Mouse (Mus musculus): ENCODE results near the gene Scn7a. TPM values are rescaled to one million over a fixed set of nuclear protein-coding genes. Genes with fewer than 3 reads are reported as not detected.

The Scn7a gene
- total RNA-seq (2017) = not detected in 2 replicates

GRCm38 (mm10) chr2:66784765-66785164 lies at the start of gene Scn7a:
Scn7a (minus strand) TSS chr2:66784914.
- no peak for ATAC-seq (ENCODE audit: extremely low read depth, insufficient number of reproducible peaks, low FRiP score, poor library complexity, severe bottlenecking)

- no peak for ATAC-seq (ENCODE audit: extremely low read depth, insufficient number of reproducible peaks, low FRiP score, poor library complexity, severe bottlenecking)
These were observed 43.0 kb upstream of the Scn7a start for GRCm38 (mm10) chr2:66827729-66828128.

DNA sequence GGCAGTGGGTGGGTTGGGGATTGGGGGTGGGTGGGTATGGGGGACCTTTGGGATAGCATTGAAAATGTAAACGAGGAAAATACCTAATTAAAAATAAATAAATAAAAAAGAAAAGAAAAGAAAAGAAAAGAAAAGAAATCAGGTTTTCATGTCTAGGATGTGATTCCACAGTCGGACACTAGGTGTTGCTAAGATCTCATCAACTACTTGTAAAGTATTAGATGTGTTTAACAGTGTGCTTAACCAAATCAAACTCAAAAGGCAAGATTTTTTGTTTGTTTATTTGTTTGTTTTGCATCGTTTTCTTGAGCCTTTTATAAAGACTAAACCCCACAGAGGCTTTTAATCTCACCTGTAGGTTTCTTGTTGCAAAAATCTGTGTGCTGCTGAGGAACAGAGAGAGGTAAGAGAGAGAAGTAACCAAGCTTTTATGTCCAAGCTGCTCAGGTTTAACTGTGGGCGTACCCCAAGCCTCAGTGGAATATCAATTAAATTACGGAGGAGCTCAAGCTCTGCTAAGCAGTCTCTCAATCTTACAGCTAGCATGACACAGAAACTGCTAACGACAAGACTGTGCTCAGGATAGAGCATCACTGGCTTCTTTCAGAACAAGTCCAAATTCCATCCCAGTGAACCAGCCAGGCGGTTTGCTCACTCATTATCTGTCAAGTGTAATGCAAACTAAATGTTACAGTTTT lies 35.3 kb upstream of the Scn7a start:
- ATAC-seq (ENCODE audit: extremely low read depth, insufficient number of reproducible peaks, low FRiP score, poor library complexity, severe bottlenecking) = no peak

- no peak for ATAC-seq (ENCODE audit: extremely low read depth, insufficient number of reproducible peaks, low FRiP score, poor library complexity, severe bottlenecking)
These were observed 15.0 kb upstream of the Scn7a start for GRCm38 (mm10) chr2:66799676-66800249.

DNA sequence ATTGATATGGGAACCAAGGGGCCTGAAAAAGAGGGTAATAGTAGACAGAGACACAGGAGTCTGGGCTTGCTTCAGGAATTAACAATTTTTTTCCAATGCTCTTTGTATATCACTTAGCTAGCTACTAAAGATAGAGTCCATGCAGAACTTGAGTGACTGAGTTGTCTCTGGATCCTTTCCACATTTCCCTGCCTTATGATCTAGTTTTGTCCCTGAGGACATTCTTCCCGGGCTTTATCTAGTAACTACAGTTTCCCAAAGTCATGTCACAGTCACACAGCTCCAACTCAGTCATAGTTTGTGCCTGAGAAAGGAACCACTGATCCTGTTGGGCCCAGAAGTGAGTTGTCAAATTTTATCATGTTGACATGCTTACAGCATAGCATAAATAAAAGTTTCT lies 12.8 kb upstream of the Scn7a start:
- ATAC-seq (ENCODE audit: extremely low read depth, insufficient number of reproducible peaks, low FRiP score, poor library complexity, severe bottlenecking) = no peak

- ATAC-seq (ENCODE audit: extremely low read depth, insufficient number of reproducible peaks, low FRiP score, poor library complexity, severe bottlenecking) = no peak
These were observed 6.9 kb upstream of the Scn7a start for GRCm38 (mm10) chr2:66791629-66792028.

- no peak for ATAC-seq (ENCODE audit: extremely low read depth, insufficient number of reproducible peaks, low FRiP score, poor library complexity, severe bottlenecking)
These were observed 3.8 kb downstream of the Scn7a start for GRCm38 (mm10) chr2:66780884-66781283.

DNA sequence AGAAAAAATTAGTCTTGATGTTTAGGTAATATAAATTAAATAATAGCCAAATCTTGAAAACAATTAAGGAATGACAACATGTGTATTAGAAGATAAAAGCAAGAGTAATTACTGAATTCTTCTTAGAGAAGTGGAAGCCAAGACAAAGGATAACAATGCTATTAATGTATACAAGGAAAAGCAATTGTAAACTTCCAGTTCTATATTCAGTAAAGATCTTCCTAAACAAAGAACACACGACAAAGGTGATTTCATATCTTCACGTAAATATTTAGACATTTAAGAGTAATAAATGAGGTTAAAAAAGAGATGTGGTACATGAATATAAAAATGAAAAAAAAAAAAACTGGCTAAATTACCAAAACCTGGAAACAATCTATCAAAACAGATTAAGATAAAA lies 16.7 kb downstream of the Scn7a start:
- no peak for ATAC-seq (ENCODE audit: extremely low read depth, insufficient number of reproducible peaks, low FRiP score, poor library complexity, severe bottlenecking)

DNA sequence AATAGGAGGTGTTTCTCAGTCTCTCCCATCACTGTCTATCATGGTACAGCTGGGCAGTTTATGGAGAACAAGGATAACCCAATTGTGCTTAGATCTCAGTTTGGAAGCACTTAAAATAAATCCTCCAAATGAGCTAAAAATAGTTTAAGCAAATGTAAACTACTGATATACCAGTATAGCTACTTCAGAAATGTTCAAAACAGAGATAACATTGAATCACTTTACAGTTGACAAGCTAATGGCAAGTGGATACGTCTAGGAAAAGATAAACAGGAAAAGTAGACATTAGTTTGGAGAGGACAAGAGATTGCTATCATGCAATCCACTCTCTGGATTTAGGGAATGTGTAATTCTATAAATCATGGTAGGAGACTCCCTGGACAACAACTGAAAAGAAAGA lies 19.5 kb downstream of the Scn7a start:
- ATAC-seq (ENCODE audit: extremely low read depth, insufficient number of reproducible peaks, low FRiP score, poor library complexity, severe bottlenecking) = no peak

- ATAC-seq (ENCODE audit: extremely low read depth, insufficient number of reproducible peaks, low FRiP score, poor library complexity, severe bottlenecking) = no peak
These were observed 21.8 kb downstream of the Scn7a start for GRCm38 (mm10) chr2:66762905-66763304.

- no peak for ATAC-seq (ENCODE audit: extremely low read depth, insufficient number of reproducible peaks, low FRiP score, poor library complexity, severe bottlenecking)
These were observed 56.7 kb downstream of the Scn7a start for GRCm38 (mm10) chr2:66728002-66728401.

DNA sequence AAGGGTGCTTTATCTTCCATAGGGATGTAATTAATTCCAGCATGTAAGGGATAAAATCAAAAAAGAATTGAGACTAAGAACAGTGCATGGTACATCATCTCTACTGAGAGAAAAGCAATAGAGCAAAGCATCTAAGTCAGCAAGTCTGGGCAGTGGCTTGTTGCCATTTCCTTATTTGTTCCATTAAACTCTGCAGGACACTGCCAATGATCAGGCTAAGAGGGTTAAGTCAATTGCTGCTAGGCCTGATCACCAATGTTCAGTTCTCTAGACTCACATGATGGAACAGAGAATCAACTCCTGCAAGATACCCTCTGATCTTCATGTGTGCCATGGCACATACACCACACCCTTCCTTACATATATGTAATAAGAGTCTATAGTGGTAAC lies 57.1 kb downstream of the Scn7a start:
- no peak for ATAC-seq (ENCODE audit: extremely low read depth, insufficient number of reproducible peaks, low FRiP score, poor library complexity, severe bottlenecking)

- no peak for ATAC-seq (ENCODE audit: extremely low read depth, insufficient number of reproducible peaks, low FRiP score, poor library complexity, severe bottlenecking)
These were observed 57.7 kb downstream of the Scn7a start for GRCm38 (mm10) chr2:66726878-66727584.

DNA sequence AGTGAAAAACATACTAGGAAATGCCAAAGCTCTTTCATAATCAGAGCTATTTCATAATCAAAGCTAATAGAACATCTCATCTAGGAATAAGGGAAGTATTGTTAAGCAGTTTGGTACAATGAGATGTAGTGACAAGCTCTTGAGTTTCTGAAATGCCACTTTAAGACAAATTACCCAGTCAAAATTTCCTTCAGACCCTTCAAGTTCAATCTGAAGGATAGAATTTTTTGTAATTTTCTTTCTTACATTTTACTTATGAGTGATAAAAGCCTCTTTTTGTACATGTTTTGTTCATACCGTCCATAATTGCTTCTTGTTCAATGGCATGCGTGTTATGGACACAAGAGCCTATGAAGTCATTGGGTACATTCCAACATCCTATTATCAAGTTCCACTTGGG lies 72.6 kb downstream of the Scn7a start:
- ATAC-seq (ENCODE audit: extremely low read depth, insufficient number of reproducible peaks, low FRiP score, poor library complexity, severe bottlenecking) = no peak

GRCm38 (mm10) chr2:66692300-66692699 lies 92.4 kb downstream of the Scn7a start:
- ATAC-seq (ENCODE audit: extremely low read depth, insufficient number of reproducible peaks, low FRiP score, poor library complexity, severe bottlenecking) = no peak

GRCm38 (mm10) chr2:66661988-66662387 lies 122.7 kb downstream of the Scn7a start:
- no peak for ATAC-seq (ENCODE audit: extremely low read depth, insufficient number of reproducible peaks, low FRiP score, poor library complexity, severe bottlenecking)

DNA sequence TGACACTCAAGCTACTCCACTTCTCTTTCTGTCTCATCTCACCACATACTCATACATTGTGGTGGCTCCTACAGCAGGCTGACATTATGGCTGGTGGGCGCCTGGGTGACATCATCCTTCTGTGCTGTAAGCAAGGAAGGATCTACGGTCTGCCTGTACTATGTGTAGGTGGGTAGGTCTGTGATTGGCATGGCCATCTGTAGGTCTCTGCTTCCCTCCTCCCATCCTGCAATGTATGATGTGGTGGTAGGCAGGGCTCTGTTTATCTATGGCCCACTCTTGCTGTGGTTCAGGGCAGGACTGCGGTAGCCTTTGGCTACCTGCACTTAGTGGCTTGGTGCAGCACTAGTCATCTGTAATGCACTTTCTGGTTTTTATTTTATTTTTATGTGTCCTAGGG lies 128.3 kb downstream of the Scn7a start:
- ATAC-seq (ENCODE audit: extremely low read depth, insufficient number of reproducible peaks, low FRiP score, poor library complexity, severe bottlenecking) = no peak

- no peak for ATAC-seq (ENCODE audit: extremely low read depth, insufficient number of reproducible peaks, low FRiP score, poor library complexity, severe bottlenecking)
These were observed 129.3 kb downstream of the Scn7a start for GRCm38 (mm10) chr2:66655431-66655830.

DNA sequence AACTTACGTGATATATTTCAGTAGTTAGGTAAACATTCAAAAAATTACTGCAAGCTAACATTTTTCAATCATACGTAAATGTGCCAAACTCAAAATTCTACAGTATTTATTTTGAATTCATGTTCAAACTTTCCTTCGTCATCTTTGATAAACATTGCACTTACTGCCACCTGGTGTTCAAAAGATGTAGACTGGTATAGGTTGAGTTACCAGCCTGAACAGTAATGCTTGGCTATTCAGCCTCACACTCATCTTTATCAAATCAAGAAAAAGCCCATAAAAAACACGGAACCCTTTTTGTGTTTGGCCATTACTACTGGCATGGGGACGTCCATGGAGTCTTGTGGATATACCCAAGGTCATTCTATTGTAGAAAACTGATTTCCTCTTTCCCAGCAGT lies 140.3 kb downstream of the Scn7a start:
- ATAC-seq (ENCODE audit: extremely low read depth, insufficient number of reproducible peaks, low FRiP score, poor library complexity, severe bottlenecking) = no peak

GRCm38 (mm10) chr2:66634580-66635359 lies 149.9 kb downstream of the Scn7a start, which contains the start of gene Scn9a:
Scn9a (minus strand) TSS chr2:66634962.
- ATAC-seq (ENCODE audit: extremely low read depth, insufficient number of reproducible peaks, low FRiP score, poor library complexity, severe bottlenecking) = no peak
